Mouse (Mus musculus): ENCODE results near the gene Abca1.

Gene Abca1

GRCm38 (mm10) chr4:53155471-53155870, 4.2 kb downstream of the Abca1 start:
- POLR2A ChIA-PET: no interaction called here
- CTCF ChIA-PET: interaction anchor here in 2 of 4 experiments (0.6 kb wide), 2 partner anchors 197 to 424 kb away, joined by 3 to 8 read pairs; no protein-coding TSS in a partner anchor

DNA sequence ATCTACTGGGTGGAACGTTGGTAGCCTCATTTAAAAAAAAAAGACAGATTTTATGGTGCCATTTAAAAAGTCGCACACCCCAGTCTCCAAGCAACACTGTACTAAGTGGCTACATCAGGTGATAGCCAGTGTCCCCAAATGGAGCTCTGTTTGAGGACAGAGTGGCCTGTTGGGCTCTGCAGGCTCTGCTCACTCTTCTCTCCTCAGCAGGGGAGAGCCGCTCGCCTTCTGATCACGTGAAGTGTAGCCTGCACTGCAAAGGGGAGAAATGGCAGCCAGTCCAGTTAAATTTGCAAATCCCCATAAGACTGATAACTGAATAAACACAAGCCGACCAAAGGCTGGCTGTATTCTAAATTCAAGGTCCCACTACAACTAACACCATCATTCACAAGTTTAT, 6.0 kb downstream of the Abca1 start:
- ChIA-PET CTCF (no interaction called here), POLR2A (interaction anchor here in 1 of 4 experiments (0.6 kb wide), 1 partner anchor 71 kb away, joined by 3 read pairs; no protein-coding TSS in a partner anchor)

DNA sequence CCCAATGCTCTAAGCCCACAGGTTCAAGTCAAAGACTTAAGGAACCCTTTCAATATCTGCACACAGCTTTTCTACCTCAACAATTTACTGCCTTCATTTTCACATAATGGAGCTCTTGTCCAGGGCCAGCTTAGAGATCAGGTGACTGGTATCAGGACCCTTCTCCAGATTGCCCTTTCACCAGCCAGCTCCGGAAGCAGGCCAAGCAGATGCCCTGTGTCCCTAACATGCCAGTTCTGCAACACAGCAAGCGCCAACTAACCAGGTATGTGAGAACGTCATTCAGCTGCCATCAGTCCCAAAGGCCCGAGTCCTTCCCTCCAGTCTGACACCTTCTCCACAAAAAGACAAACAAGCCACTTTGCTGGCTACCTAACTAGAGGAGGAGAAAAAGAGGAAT, 6.6 kb downstream of the Abca1 start:
- ChIA-PET POLR2A (interaction anchor here in 2 of 4 experiments (0.6 to 0.8 kb wide), 2 partner anchors 44 to 129 kb away, joined by 3 to 5 read pairs; no protein-coding TSS in a partner anchor), CTCF (interaction anchor here in 1 of 4 experiments (0.7 kb wide), 1 partner anchor 8 kb away, joined by 8 read pairs; no protein-coding TSS in a partner anchor)

DNA sequence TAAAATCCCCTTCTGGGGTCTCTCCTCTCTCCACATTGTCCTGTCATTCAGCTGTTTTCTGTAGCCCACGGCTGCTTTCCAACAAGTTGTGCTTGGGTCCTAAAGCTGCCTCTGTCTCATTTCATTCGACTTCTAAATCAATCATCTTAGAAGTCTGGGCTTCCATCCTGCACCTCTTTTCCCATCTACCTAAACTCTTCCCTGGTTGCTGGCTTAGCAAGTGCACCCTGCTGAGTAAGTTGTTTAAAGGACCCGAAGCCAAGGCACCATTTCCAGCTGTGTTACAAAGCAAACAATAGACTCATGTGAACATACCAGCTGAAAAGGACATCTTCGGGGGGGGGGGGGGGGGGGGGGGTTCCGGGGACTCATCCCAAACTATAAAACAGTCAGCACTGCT, 7.0 kb downstream of the Abca1 start:
- ChIA-PET CTCF (interaction anchor here in 1 of 4 experiments (0.7 kb wide), 1 partner anchor 8 kb away, joined by 8 read pairs; no protein-coding TSS in a partner anchor), POLR2A (interaction anchor here in 2 of 4 experiments (0.6 to 0.8 kb wide), 2 partner anchors 44 to 128 kb away, joined by 3 to 5 read pairs; no protein-coding TSS in a partner anchor)

DNA sequence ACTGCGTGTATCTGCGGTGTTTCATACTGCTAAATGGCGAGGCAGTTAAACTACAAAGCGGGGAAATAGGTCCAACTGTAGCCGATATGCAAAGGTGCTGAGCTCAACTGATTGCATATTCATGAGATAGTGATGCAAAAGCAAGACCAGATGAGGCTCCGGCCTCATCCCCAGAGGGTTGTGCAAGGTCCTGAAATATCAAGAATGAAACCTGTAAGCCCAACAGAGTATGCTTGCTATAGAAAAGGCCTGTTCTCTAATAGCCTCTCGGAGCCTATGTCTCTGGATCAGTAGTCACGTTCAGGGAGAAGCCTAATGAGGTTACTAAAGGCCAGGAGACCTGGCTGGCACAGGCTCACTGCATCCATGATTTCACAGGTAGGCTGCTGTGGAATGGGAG, 9.2 kb downstream of the Abca1 start:
- ChIA-PET POLR2A (interaction anchor here in 1 of 4 experiments (1.7 kb wide), 1 partner anchor 14 kb away, joined by 4 read pairs; no protein-coding TSS in a partner anchor), CTCF (interaction anchor here in 1 of 4 experiments (0.6 kb wide), 1 partner anchor 8 kb away, joined by 3 read pairs; no protein-coding TSS in a partner anchor)

- ChIA-PET POLR2A (interaction anchor here in 1 of 4 experiments (1.7 kb wide), 1 partner anchor 13 kb away, joined by 4 read pairs; no protein-coding TSS in a partner anchor), CTCF (no interaction called here)
These were observed 10.1 kb downstream of the Abca1 start for GRCm38 (mm10) chr4:53149644-53150043.

DNA sequence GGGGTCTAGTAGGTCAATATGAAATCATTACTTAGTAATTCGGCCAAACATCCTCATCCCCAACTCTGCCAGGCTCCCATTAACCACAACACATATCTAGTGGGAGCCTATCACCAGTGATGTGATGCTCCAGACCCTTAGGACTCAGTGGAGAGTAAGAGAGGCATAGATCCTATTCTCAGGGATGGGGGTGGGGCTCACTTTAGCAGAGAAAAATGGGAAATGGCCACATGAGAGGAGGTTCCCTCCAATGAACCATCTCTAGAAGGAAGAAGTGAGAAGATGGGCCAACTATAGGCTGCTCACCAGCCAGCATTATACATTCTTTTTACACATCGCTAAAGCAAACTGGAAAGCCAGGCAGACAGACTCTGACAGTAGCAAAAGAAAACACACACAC, 10.9 kb downstream of the Abca1 start:
- ChIA-PET POLR2A (interaction anchor here in 1 of 4 experiments (1.7 kb wide), 1 partner anchor 12 kb away, joined by 4 read pairs; no protein-coding TSS in a partner anchor), CTCF (no interaction called here)

- ChIA-PET POLR2A (no interaction called here), CTCF (no interaction called here)
These were observed 12.2 kb downstream of the Abca1 start for GRCm38 (mm10) chr4:53147454-53147853.

- POLR2A ChIA-PET: no interaction called here
- CTCF ChIA-PET: no interaction called here
These were observed 12.6 kb downstream of the Abca1 start for GRCm38 (mm10) chr4:53147046-53147445.

DNA sequence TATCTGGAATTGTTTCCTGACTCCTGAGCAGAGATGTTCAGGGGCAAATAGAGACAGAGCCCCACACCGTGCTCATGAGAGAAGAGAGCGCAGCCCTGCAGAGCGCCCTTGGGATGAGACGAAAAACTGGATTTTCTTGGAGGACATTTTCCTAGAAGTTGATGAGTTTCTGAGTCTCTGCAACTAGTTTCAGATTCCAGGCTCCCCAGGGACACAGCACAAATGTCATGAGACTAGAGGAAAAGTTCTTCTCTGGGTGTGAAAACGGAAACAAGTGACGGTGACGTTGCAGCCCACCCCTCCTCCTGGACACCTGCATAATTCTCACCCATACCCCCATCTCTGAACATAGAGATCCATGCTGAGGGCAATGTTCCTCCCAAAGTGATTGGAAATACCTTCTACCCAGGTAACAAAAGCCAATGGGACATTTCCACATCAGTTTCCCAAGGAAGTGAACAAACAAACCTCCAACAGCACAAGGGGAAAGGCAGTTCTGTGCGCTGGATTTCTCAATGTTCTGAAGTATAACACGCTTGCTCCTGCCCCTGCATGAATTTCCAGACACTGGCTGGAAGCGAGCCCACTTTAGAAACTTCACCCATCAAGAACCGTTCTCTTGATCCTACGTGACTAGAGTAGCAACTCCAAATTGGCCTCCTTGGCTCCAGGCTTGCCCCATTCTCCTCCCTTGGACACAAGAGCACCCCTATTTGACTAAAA, 13.3 kb downstream of the Abca1 start:
- POLR2A ChIA-PET: no interaction called here
- CTCF ChIA-PET: no interaction called here

DNA sequence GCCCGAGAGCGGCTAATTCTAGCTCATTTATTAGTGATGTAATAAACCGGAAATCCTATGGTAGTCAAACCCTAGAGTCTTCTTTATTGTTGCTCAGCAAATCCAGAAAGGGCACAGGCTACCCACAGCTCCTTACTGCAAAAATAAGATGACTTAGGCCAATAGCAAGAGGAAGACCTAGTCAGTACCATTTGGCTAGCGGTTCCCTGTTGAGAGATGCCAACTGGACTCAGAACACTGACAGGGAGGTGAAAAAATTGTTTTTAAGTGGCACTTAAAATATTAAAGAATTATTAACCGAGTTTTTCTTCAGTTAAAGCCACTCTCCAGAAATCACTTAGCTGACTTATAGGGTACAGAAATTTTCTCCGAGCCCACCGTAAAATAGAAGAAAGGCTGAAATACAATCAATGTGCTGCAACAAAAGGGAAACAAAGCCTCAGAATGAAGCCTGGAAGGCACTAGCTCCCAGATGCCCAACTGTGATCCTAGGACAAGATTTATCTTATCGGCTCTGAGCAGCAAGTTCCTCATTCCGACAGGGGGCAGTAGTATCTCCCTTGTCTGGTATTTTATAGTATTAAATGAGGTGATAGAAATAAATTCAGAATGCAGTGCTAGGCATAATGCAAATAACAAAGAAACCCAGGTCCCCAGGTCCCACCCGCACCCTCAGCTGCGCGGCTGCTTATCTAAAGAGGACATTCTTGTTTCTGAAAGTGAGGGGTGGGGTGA, 14.1 kb downstream of the Abca1 start:
- ChIA-PET POLR2A (no interaction called here), CTCF (interaction anchor here in 3 of 4 experiments (1.0 to 1.4 kb wide), 3 partner anchors 9 to 112 kb away, joined by 3 to 4 read pairs (median 3); no protein-coding TSS in a partner anchor)

DNA sequence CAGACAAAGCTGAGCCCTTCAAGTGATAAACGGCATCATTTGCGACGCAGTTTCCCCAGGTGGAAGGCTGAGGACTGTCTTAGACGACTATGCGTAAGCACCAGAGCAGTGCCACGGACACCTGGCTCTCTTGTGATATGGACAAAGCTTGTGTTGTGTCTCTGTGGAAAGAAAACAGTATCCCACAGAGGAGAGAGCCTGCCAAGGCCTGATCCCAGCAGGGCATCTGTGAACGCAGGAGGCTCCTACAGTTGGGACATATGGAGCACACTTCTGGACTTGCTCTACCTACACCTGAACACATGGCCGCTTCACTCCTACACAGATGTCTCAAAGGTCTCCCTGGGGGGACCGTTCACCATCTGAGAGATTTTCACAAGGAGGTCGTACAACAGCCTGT, 15.1 kb downstream of the Abca1 start:
- ChIA-PET CTCF (interaction anchor here in 2 of 4 experiments (1.2 to 1.4 kb wide), 2 partner anchors 8 to 113 kb away, joined by 3 to 4 read pairs; no protein-coding TSS in a partner anchor), POLR2A (no interaction called here)

- POLR2A ChIA-PET: no interaction called here
- CTCF ChIA-PET: no interaction called here
These were observed 15.7 kb downstream of the Abca1 start for GRCm38 (mm10) chr4:53144021-53144420.

DNA sequence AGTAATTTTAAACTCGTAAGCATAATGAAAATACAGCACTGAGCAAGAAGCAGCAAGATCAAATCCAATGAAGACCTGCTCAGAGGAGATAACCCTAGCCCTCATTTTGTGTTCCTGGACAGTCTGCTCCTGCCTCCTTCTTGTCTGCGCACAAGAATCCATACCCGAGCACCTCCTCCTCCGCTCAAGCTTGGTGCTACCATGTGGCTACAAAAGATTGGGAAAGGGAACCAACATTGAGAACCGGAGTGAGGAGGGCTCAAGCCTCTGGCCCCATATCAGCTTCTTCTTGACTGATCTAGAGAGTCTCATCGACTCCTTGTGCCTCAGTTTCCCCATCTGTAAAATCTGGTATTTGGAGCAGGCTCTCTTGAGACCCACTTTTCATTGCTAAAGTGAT, 19.0 kb downstream of the Abca1 start:
- POLR2A ChIA-PET: interaction anchor here in 1 of 4 experiments (0.6 kb wide), 1 partner anchor 483 kb away, joined by 3 read pairs; no protein-coding TSS in a partner anchor
- CTCF ChIA-PET: no interaction called here

DNA sequence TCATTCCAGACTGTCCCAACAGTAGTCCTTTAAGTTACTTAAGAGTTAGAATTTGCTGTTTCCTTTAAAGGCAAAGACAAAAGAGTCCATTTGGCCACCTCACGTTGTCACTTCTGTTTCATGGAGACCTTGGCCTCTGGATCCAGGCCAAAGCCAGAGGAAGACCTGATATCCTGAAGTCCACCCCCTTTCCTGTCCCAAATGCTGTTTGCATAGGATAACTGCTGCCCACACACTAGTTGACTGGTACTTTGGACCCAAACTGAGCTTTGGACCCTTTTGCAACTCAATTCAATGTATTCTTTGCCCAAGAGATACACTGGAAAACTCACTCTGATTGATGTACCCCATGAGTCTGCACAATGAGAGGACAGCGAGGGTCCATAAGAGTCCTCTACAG, 20.2 kb downstream of the Abca1 start:
- POLR2A ChIA-PET: no interaction called here

DNA sequence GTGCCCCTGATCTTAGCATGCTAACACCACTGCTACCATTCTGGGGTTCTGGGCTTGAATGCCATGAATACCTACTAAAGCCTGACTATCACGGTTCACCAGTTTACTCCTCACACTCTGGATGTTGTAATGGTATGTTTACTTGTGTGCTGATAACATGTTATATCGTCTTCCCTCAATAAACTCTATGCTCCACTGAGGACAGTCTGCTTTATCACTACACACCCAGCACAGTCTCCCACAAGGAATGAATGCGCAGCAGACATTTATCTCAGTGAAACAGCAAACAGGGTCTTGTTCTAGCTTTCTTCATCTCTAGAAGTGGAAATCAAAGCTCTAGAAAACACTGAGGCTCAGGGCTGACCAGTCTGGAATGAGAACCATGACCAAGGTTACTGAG, 20.7 kb downstream of the Abca1 start:
- ChIA-PET CTCF (no interaction called here), POLR2A (no interaction called here)

More for the DNA sequence above, 20.2 kb downstream of the Abca1 start:
- CTCF ChIA-PET: no interaction called here

- ChIA-PET POLR2A (interaction anchor here in 1 of 4 experiments (0.7 to 1.5 kb wide), 2 partner anchors 12 to 90 kb away, joined by 4 read pairs; no protein-coding TSS in a partner anchor), CTCF (interaction anchor here in 3 of 4 experiments (0.6 to 1.4 kb wide), 4 partner anchors 8 to 273 kb away, joined by 3 to 16 read pairs (median 3); no protein-coding TSS in a partner anchor)
These were observed 22.6 kb downstream of the Abca1 start for GRCm38 (mm10) chr4:53137087-53137486.

- POLR2A ChIA-PET: no interaction called here
- CTCF ChIA-PET: no interaction called here
These were observed 24.9 kb downstream of the Abca1 start for GRCm38 (mm10) chr4:53134816-53135215.

GRCm38 (mm10) chr4:53133995-53134394, 25.7 kb downstream of the Abca1 start:
- ChIA-PET CTCF (no interaction called here), POLR2A (no interaction called here)

DNA sequence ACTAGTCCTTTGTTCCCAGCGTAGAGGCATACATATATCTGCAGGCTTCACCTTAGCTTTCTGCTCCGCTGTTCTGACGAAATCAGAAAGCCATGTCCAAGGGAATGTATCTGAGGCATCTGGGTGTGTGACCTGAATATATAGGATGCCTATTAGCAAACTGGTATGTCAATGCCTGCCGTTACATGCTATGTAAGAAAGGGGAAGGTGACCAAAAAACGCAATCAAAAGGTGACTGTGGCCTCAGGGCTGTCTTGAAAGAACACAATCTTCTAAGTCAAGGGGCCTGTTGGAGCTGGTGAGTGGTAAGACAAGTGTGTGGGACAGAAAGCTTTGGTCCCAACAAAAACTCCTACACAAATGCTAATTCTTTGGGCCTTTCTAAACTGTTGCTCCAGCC, 28.2 kb downstream of the Abca1 start:
- ChIA-PET CTCF (interaction anchor here in 1 of 4 experiments (0.6 kb wide), 1 partner anchor 469 kb away, joined by 8 read pairs; no protein-coding TSS in a partner anchor), POLR2A (no interaction called here)
